Mouse (Mus musculus) cerebellum, adult 2 months (tissue): ENCODE data around the gene Ccng1. TPM values are rescaled to one million over a fixed set of nuclear protein-coding genes. Genes with fewer than 3 reads are reported as not detected.
"Not testable (repeated sequence)": the region's sequence is repeated elsewhere in the genome, so short reads cannot be mapped to it uniquely, and the experiment has no call there.

Source experiments
- DNase-seq, 2 experiments: peaks; one replicate each; pipeline ENCODE4 v3.0.0; 2021
- H3K27ac ChIP-seq: fragments of 200-500 bp; 2 replicates; pipeline ENCODE4 v1.5.1; 2012; ENCODE audit warnings: low read length, control low read depth, inconsistent platforms; ENCODE audit not compliant: insufficient read depth
- H3K27me3 ChIP-seq: fragments of 200-500 bp; 2 replicates; pipeline ENCODE4 v1.6.1; 2012; ENCODE audit warnings: inconsistent platforms, mild to moderate bottlenecking, low read length, moderate library complexity; ENCODE audit not compliant: control insufficient read depth, insufficient read depth
- H3K4me1 ChIP-seq: fragments of 200-500 bp; 2 replicates; pipeline ENCODE4 v1.6.1; 2011; ENCODE audit warnings: low read length; ENCODE audit not compliant: control insufficient read depth, insufficient read depth
- H3K4me3 ChIP-seq: fragments of 200-500 bp; replicated peaks from 2 replicates; pipeline ENCODE3; 2011; ENCODE audit warnings: mild to moderate bottlenecking, low read depth, low read length, control low read depth; ENCODE audit not compliant: insufficient read depth
- CTCF ChIP-seq: fragments of 200-500 bp; IDR thresholded peaks from 2 replicates; pipeline ENCODE4 v1.5.1; 2011; ENCODE audit warnings: low read depth, mild to moderate bottlenecking, control low read depth, low read length, moderate library complexity, borderline replicate concordance; ENCODE audit not compliant: insufficient read depth
- POLR2A ChIP-seq: fragments of 200-500 bp; IDR thresholded peaks from 2 replicates; pipeline ENCODE4 v1.6.1; 2011; ENCODE audit warnings: low read length, control low read depth, borderline replicate concordance; ENCODE audit not compliant: insufficient read depth
- WGBS: fragments of 180-500 bp; shearing (Covaris S2); methylation state at CpG from one replicate; pipeline ENCODE4 v1.1.7; 2018; 5-methylcytosine and 5-hydroxymethylcytosine counted together
- polyA plus RNA-seq: library from polyadenylated mRNA; depleted of rRNA; stranded (reverse); fragments of >200 nt; gene quantifications from 2 replicates; pipeline ENCODE4 v1.2.3, GENCODE M21; 2012; rRNA removed

The Ccng1 gene
- polyA plus RNA-seq, 1 experiment = 26.8 TPM

DNA sequence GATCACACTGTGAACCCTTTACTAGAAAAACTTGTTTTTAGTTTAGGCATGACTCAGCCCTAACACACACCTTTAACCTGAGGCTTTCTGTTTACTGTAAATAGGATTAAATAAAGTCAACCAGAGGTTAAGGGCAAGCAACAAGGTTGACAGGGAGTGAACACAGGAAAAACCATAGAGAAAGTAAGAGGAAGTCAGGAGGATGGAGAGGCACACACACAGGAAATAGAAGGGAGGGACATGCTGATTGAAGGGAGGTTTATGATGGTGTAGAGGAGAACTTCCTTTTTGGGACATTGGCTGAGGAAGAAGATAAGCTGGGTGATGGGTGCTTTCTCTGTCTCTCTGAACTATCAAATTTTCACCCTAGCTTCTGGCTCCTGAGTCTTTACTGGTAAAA, 36.8 kb downstream of the Ccng1 start:
- no peak overlapping the region for H3K4me3 ChIP-seq
- no peak for DNase-seq
- no peaks in the 10 kb centered on the region for H3K27me3 ChIP-seq
- no peak overlapping the region for H3K27ac ChIP-seq
- TF ChIP-seq CTCF (no peak), POLR2A (no peak)
- H3K4me1 ChIP-seq = no peaks in the 10 kb centered on the region

DNA sequence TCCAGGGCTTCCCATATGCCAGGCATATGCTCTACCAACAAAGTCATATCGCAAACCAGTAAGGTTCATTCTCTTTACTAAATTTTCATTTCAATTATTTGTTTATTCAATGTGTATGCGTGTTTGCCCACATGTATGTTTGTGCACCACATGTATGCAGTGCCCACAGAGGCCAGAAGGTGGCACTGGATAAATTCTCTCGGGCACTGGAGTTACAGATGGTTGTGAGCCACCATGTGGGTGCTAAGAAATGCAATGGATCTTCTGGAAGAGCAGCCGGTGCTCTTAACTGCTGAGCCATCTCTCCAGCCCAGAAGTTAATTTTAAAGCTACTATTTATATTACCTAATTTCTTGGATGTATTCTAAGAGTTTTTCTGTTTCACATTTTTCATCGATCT, 39.6 kb downstream of the Ccng1 start:
- no peak for DNase-seq
- TF ChIP-seq POLR2A = no peak
- no peak for TF ChIP-seq CTCF
- Histone ChIP-seq H3K27ac (no peak overlapping the region), H3K4me1 (no peaks in the 10 kb centered on the region), H3K27me3 (no peaks in the 10 kb centered on the region), H3K4me3 (no peak overlapping the region)
- 94% methylated on average over 5 of the region's 5 CpGs for WGBS

DNA sequence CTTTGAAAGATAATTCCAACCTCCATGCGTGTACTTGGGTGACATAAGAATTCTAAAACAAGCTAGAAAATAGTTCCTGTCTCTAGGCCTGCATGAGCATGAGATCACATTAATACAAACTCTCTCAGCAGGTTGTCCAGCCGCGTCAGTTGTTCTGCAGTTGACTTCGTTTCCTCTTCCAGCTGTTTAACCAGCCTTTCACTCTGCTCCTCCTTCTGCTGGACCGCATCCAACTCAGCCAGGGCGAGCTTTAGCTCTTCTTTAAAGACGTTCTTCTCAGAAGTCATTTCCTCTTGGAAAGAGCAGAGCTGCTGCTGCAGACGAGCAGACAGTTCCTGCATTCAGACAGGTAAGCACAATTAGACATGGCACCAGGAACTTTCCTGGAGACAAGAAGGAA, 41.3 kb downstream of the Ccng1 start:
- Histone ChIP-seq H3K27ac (no peak overlapping the region), H3K27me3 (no peaks in the 10 kb centered on the region), H3K4me3 (no peak overlapping the region), H3K4me1 (no peaks in the 10 kb centered on the region)
- TF ChIP-seq CTCF (no peak), POLR2A (no peak)
- no peak for DNase-seq
- 42% methylated on average over 8 of the region's 8 CpGs for WGBS

DNA sequence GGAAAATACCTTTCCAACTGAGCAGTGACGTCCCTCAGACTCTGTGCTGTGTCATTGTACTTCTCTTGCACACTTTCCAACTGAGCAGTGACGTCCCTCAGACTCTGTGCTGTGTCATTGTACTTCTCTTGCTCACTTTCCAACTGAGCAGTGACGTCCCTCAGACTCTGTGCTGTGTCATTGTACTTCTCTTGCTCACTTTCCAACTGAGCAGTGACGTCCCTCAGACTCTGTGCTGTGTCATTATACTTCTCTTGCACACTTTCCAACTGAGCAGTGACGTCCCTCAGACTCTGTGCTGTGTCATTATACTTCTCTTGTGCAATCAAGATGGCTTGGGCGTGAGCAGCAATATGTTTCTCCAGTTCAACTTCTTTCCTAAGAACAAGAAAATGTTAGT, 45.2 kb downstream of the Ccng1 start:
- H3K4me3 ChIP-seq, DNase-seq, H3K27ac ChIP-seq, H3K27me3 ChIP-seq, H3K4me1 ChIP-seq: not testable (repeated sequence)
- WGBS = 87% methylated on average over 6 of the region's 6 CpGs

Other genes with a start within 250 kb of the Ccng1 start
- gene Mat2b, start 60.1 kb downstream of the Ccng1 start, polyA plus RNA-seq = 109 and 124 TPM in 2 replicates
- 0.08 and 0.13 TPM in 2 replicates for gene Hmmr, start 21.9 kb downstream of the Ccng1 start, polyA plus RNA-seq
- gene Nudcd2, start 21.6 kb downstream of the Ccng1 start, polyA plus RNA-seq = 22.2 and 22.9 TPM in 2 replicates